Mouse (Mus musculus) common myeloid progenitor, adult 5-6 weeks (primary cell): Measurements from ENCODE around the gene Prr22. TPM values are rescaled to one million over a fixed set of nuclear protein-coding genes. Genes with fewer than 3 reads are reported as not detected.

Experiments used
- ATAC-seq: replicated peaks from 2 replicates; pipeline ENCODE4 v1.8.0; 2016; ENCODE audit warnings: low read depth, mild to moderate bottlenecking, moderate TSS enrichment, inconsistent platforms; ENCODE audit not compliant: poor library complexity, severe bottlenecking
- total RNA-seq: library from RNA; stranded (forward); fragments of 200-1000, 187-1606 nt; gene quantifications from 2 replicates; pipeline ENCODE4 v1.2.3, GENCODE M21; 2017

Prr22 gene
- total RNA-seq, 1 experiment from 2014 or later = not detected

DNA sequence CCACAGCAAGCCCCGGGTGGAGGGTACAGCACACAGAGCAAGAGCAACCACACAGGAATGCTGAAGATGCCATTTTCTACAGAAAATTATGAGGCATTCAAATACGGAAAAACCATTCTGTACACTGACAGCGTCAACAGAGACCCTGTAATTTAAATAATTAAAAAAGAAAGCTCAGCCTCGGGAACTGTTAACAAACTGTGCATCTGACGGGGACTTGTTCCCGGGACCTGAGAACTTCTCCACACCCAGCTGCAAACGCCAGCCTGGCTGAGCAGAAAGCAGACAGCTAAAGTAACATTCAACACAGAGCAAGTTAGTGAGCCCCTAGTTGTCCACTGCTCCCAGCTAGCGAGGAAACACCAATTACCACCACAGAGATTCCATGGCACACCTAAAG, 32.0 kb downstream of the Prr22 start:
- no peak for ATAC-seq

DNA sequence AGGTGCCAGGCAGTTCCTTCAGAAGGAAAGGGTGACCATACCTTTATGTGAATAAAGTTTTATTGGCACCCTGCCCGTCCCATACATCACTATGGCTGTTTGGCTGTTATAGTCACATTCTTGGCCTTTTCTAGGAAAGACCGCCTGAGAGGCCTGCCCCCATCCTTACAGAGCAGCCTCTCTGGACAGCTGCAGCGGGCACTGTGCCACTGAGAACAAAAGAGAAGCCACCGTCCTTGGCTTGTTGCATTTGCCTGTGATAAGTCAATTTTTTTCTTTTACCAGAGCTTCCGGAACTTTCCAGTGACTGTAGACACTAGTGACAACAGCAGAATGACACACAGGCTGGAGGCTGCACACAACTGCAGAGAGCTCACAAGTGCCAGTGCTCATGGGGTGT, 34.9 kb downstream of the Prr22 start:
- ATAC-seq = no peak

DNA sequence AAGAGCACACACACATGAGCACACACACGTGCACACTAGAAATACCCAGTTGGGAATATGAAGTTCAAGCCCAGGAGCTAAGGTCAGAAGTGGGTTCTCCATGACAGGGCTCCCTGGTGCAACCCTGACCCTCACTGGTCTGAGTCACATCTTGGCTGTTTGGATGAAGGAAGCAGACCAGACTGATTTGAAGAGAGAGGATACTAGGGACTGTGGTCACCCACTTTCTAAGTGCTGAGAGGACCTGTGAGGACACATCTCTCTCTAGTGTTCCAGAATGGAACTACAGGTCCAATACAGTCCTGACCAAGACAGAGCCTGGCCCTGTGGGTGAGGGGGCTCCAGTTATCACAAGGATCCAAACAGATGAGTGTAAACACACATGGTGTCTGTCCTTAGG, 35.7 kb downstream of the Prr22 start:
- no peak for ATAC-seq

DNA sequence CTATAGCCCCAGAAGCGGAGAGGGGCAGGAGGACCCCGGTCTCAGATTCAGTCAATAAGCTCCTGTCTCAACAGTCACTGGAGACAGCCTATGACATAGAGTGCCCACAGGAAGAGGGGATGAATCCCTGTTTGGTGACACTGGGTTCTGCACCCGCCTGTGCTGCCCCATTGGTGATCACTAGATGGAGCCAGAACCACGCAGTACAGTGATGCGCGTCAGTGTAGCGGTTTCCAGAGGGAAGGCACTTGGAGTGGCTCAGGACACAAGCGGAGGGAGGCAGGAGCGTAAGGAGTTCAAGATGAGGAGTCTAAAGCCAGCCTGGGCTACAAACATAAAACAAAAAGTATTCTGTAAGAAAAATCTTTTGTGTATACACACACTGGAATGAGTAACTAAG, 38.5 kb downstream of the Prr22 start:
- ATAC-seq = peak; percentile 74

DNA sequence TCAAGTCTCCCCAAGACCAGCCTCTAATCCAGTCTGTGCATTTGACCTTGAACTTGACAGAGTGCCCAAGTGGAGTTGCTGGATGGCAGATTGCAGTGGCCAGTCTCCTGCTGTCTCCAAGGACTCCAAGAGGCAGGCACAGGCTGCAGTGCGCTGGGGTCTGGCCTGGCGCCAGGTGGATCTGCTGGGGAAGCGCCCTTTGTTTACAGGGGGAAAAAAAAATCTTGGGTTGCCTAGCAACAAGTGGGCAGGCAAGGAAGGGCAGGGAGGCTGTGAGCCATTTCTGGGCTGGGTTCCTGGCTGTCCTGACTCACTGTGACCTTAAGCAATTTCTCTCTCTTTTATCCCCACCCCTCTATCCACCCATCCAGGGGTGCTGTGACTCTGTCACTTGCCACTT, 40.2 kb downstream of the Prr22 start:
- ATAC-seq = peak; percentile 61

DNA sequence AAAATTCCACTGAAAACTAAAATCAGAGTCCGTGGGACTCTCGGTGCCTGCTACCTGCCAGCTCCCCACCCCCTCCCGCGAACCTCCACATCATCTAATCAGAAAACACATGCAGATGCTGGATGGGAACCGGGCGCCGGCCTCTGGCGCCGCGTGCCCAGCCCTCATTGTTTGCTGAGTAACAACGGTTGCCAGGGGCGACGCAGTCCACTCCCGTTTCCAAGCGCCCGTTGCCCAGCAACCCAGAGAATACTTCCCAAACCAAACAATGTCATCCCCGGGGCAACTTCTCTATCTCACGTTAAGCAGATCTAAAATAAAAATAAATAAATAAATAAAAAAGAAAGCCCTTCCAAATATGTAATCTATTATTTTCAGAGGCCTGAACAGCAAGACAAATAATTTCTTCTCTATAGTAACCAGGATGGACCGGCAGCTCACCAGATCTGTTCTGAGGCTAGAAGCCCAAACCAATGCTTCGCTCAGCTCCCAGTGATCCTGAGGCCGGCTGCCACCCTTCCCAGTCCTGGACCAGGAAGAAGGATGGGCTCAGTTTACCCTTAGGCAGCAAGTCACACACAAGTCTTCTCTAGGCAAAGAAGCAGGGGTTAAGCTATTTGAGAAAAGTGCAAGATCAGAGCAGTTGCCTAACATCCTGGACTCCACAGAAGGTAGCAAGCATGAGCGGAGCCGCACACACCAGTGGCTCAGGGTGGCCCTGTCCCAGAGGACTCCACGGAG, 44.4 kb downstream of the Prr22 start:
- peak; percentile 67 for ATAC-seq

DNA sequence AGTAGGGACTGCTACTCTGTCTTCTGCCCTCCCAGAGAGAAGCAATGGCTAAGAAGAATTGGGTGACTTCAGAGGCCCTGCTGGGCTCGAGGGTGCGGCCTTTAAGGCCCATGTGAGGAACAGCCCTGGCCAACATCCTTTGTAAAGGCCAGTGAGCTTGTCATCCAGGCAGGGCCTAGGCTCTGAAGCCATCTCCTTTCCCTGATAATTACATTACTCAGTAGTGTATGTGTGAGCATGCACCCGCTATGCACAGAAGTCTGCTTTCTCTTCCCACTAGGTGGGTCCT, 45.0 kb downstream of the Prr22 start:
- no peak for ATAC-seq

DNA sequence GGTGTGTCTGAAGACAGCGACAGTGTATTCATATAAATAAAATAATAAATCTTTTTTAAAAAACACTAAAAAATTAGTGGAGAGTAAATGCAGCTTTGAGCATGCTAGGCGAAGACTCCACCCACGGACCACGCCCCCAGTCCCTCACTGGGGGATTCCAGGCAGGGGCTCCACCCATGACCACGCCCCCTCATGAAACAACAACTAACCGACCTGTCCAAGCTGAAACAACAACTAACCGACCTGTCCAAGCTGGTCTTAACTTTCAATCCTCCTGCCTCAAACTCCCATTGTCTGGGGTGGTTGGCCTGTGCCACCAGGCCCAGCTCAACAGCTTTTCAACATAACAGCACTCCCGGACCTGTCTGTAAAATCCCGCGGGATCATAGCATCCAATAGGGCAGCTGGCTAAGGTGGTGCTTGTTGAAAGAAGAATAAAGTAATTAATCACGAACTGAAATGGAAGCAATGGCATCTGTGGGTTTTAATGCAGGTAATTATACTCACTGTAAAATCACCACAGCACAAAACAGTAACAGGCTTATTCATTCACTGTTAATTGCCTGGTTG, 48.1 kb downstream of the Prr22 start:
- ATAC-seq = no peak

DNA sequence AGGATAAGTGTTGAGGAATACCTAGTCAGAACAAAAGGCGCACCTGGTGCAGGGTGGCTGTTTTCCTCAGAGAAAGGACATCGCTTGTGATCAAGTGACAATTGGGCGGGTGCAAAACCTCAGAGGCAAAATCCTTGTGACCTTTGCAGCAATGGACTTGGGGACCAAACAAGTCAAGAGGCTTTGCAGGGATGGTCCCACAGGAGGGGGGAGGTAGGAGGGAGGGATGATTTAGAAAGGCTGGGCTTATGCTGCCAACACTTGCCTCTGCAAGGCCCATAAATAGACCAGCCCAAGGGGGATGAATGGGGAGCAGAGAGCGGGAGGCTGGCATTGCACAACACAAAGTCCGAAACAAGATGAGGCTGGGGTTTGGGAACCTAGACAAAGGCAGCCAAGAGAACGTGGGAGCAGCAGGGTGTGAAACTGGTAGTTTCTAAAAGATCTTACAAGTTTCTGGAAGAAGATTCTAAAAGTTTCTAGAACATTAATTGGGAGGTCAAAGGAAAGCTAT, 49.0 kb downstream of the Prr22 start:
- ATAC-seq = peak; percentile 19

DNA sequence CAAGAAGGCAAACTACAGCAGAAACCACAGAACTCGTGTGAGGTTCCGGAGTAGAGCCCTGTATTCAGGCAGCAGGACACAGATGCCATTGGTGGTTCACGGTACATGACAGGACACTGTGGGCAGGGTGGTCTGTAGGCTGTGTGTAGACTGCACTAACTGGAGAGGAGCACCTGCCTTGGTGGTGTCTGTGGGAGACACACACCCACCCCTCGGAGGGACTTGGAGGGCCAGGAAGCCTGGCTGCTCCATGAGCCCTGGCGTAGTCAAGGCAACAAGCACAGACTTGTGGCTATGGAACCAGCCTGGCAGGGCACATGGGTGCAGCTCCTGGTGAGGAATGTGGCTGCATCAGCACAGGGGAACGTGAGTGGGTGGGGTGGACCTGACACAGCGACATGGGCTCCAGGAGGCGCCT, 49.7 kb downstream of the Prr22 start:
- ATAC-seq = peak; percentile 92

Other genes with a start within 250 kb of the Prr22 start
- gene Gm20219, start 215.9 kb upstream of the Prr22 start, total RNA-seq = not detected in 2 replicates
- gene Safb2, start 185.7 kb upstream of the Prr22 start, total RNA-seq = 94.8 and 99.4 TPM in 2 replicates
- 75.0 and 81.6 TPM in 2 replicates for gene Safb, start 185.4 kb upstream of the Prr22 start, total RNA-seq
- 61.3 and 113 TPM in 2 replicates for gene 2410015M20Rik, start 160.5 kb upstream of the Prr22 start, total RNA-seq
- 2,418 and 2,940 TPM in 2 replicates for gene Rpl36, start 156.8 kb upstream of the Prr22 start, total RNA-seq
- gene Lonp1, start 143.4 kb upstream of the Prr22 start, total RNA-seq = 57.3 and 69.9 TPM in 2 replicates
- gene Catsperd, start 142.1 kb upstream of the Prr22 start, total RNA-seq = not detected in 2 replicates
- 56.2 and 56.7 TPM in 2 replicates for gene Ranbp3, start 97.0 kb upstream of the Prr22 start, total RNA-seq
- 63.1 and 84.2 TPM in 2 replicates for gene Ndufa11, start 52.5 kb upstream of the Prr22 start, total RNA-seq
- 6.1 and 11.1 TPM in 2 replicates for gene Vmac, start 52.2 kb upstream of the Prr22 start, total RNA-seq
- gene Nrtn, start 12.7 kb upstream of the Prr22 start, total RNA-seq = not detected in 2 replicates
- 16.8 and 17.5 TPM in 2 replicates for gene Dus3l, start 5.5 kb upstream of the Prr22 start, total RNA-seq
- gene Rfx2, start 60.8 kb downstream of the Prr22 start, total RNA-seq = 7.6 and 7.7 TPM in 2 replicates
- gene Acsbg2, start 104.2 kb downstream of the Prr22 start, total RNA-seq = not detected in 2 replicates
- 0.05 TPM in 1 of 2 replicates, not detected in the other for gene 1700061G19Rik, start 105.2 kb downstream of the Prr22 start, total RNA-seq
- 22.4 and 23.7 TPM in 2 replicates for gene Mllt1, start 165.2 kb downstream of the Prr22 start, total RNA-seq
- not detected in 2 replicates for gene Acer1, start 211.9 kb downstream of the Prr22 start, total RNA-seq
- gene Clpp, start 220.1 kb downstream of the Prr22 start, total RNA-seq = 73.8 and 96.9 TPM in 2 replicates
- 16.0 and 30.3 TPM in 2 replicates for gene Alkbh7, start 227.1 kb downstream of the Prr22 start, total RNA-seq
- gene Pspn, start 229.8 kb downstream of the Prr22 start, total RNA-seq = not detected in 2 replicates
- 108 and 124 TPM in 2 replicates for gene Gtf2f1, start 241.0 kb downstream of the Prr22 start, total RNA-seq
- not detected in 2 replicates for gene Gm17949, start 241.2 kb downstream of the Prr22 start, total RNA-seq